Mouse (Mus musculus): ENCODE measurements around the gene Olfr963. TPM values are rescaled to one million over a fixed set of nuclear protein-coding genes. Genes with fewer than 3 reads are reported as not detected.
"Not testable (repeated sequence)": the region's sequence is repeated elsewhere in the genome, so short reads cannot be mapped to it uniquely, and the experiment has no call there.

Gene Olfr963
- polyA plus RNA-seq (2017; shearing (Covaris generic)) = not detected

GRCm38 (mm10) chr9:39666905-39667304 is at the start of gene Olfr963:
TSS of gene Olfr963 (plus strand) at chr9:39667205.
- ATAC-seq = no peak

GRCm38 (mm10) chr9:39621073-39621472 is 45.9 kb upstream of the Olfr963 start, which contains the start of gene Olfr960:
TSS of gene Olfr960 (plus strand) at chr9:39621373.
- ATAC-seq = no peak

GRCm38 (mm10) chr9:39623783-39624182 is 43.2 kb upstream of the Olfr963 start:
- no peak for ATAC-seq

- no peak for ATAC-seq
These were observed 42.3 kb upstream of the Olfr963 start for GRCm38 (mm10) chr9:39624711-39625110.

GRCm38 (mm10) chr9:39629069-39629468 is 37.9 kb upstream of the Olfr963 start:
- ATAC-seq = no peak

GRCm38 (mm10) chr9:39633913-39634594 is 33.0 kb upstream of the Olfr963 start:
- ATAC-seq = no peak

- no peak for ATAC-seq
These were observed 22.2 kb upstream of the Olfr963 start, which contains the start of gene Olfr961 for GRCm38 (mm10) chr9:39644785-39645184. TSS of gene Olfr961 (plus strand) at chr9:39645085.

GRCm38 (mm10) chr9:39647382-39647781 is 19.6 kb upstream of the Olfr963 start:
- ATAC-seq = no peak

GRCm38 (mm10) chr9:39654756-39655396 is 12.1 kb upstream of the Olfr963 start:
- ATAC-seq = no peak

- no peak for ATAC-seq
These were observed 2.7 kb downstream of the Olfr963 start for GRCm38 (mm10) chr9:39669723-39670122.

GRCm38 (mm10) chr9:39674820-39675219 is 7.8 kb downstream of the Olfr963 start:
- ATAC-seq = no peak

- no peak for ATAC-seq
These were observed 11.6 kb downstream of the Olfr963 start for GRCm38 (mm10) chr9:39678557-39678956.

- no peak for ATAC-seq
These were observed 12.3 kb downstream of the Olfr963 start for GRCm38 (mm10) chr9:39679280-39679679.

- ATAC-seq = not testable (repeated sequence)
These were observed 34.1 kb downstream of the Olfr963 start for GRCm38 (mm10) chr9:39701123-39701522.

- no peak for ATAC-seq
These were observed 40.0 kb downstream of the Olfr963 start, which contains the start of gene Olfr149 for GRCm38 (mm10) chr9:39707017-39707416. TSS of gene Olfr149 (minus strand) at chr9:39707117.

- no peak for ATAC-seq
These were observed 42.0 kb downstream of the Olfr963 start for GRCm38 (mm10) chr9:39708958-39709357.

GRCm38 (mm10) chr9:39711053-39711452 is 44.0 kb downstream of the Olfr963 start, which contains the start of gene Olfr965:
TSS of gene Olfr965 (plus strand) at chr9:39711353.
- no peak for ATAC-seq

Other genes starting within 250 kb of the Olfr963 start
- gene Olfr952, start 240.1 kb upstream of the Olfr963 start, polyA plus RNA-seq (2017; shearing (Covaris generic)) = not detected
- gene Olfr954, start 210.5 kb upstream of the Olfr963 start, polyA plus RNA-seq (2017; shearing (Covaris generic)) = not detected
- not detected for gene Olfr955, start 195.3 kb upstream of the Olfr963 start, polyA plus RNA-seq (2017; shearing (Covaris generic))
- gene Olfr44, start 173.2 kb upstream of the Olfr963 start, polyA plus RNA-seq (2017; shearing (Covaris generic)) = not detected
- not detected for gene Olfr957, start 151.4 kb upstream of the Olfr963 start, polyA plus RNA-seq (2017; shearing (Covaris generic))
- gene Olfr958, start 113.2 kb upstream of the Olfr963 start, polyA plus RNA-seq (2017; shearing (Covaris generic)) = not detected
- gene Olfr959, start 91.6 kb upstream of the Olfr963 start, polyA plus RNA-seq (2017; shearing (Covaris generic)) = not detected
- gene AW551984, start 62.8 kb upstream of the Olfr963 start, polyA plus RNA-seq (2017; shearing (Covaris generic)) = not detected
- gene Olfr148, start 56.5 kb upstream of the Olfr963 start, polyA plus RNA-seq (2017; shearing (Covaris generic)) = not detected
- not detected for gene Olfr960, start 45.8 kb upstream of the Olfr963 start, polyA plus RNA-seq (2017; shearing (Covaris generic))
- not detected for gene Olfr961, start 22.1 kb upstream of the Olfr963 start, polyA plus RNA-seq (2017; shearing (Covaris generic))
- not detected for gene Olfr149, start 39.9 kb downstream of the Olfr963 start, polyA plus RNA-seq (2017; shearing (Covaris generic))
- not detected for gene Olfr965, start 44.1 kb downstream of the Olfr963 start, polyA plus RNA-seq (2017; shearing (Covaris generic))
- gene Olfr150, start 63.8 kb downstream of the Olfr963 start, polyA plus RNA-seq (2017; shearing (Covaris generic)) = under 1 TPM in 1 of 2 experiments, not detected in 1; 0.35 TPM
- not detected for gene Olfr967, start 79.0 kb downstream of the Olfr963 start, polyA plus RNA-seq (2017; shearing (Covaris generic))
- not detected for gene Olfr968, start 116.0 kb downstream of the Olfr963 start, polyA plus RNA-seq (2017; shearing (Covaris generic))
- not detected for gene Olfr969, start 123.7 kb downstream of the Olfr963 start, polyA plus RNA-seq (2017; shearing (Covaris generic))
- gene Olfr970, start 141.7 kb downstream of the Olfr963 start, polyA plus RNA-seq (2017; shearing (Covaris generic)) = not detected
- not detected for gene Olfr971, start 169.7 kb downstream of the Olfr963 start, polyA plus RNA-seq (2017; shearing (Covaris generic))
- gene Olfr972, start 199.2 kb downstream of the Olfr963 start, polyA plus RNA-seq (2017; shearing (Covaris generic)) = not detected
- not detected for gene Olfr229, start 240.1 kb downstream of the Olfr963 start, polyA plus RNA-seq (2017; shearing (Covaris generic))

All from CD4-positive, CD25-positive, alpha-beta regulatory T cell, adult 4 months (primary cell).